Mouse (Mus musculus) liver, embryonic 14 days (tissue): ENCODE results near the gene Grk5. TPM values are rescaled to one million over a fixed set of nuclear protein-coding genes. Genes with fewer than 3 reads are reported as not detected.

Experiments used
- polyA plus RNA-seq: library from polyadenylated mRNA; depleted of rRNA; stranded (reverse); fragments of >200 nt; gene quantifications from 2 replicates; pipeline ENCODE4 v1.2.3, GENCODE M21; 2012; rRNA removed

Gene Grk5
- 0.77 and 0.89 TPM in 2 replicates for polyA plus RNA-seq

GRCm38 (mm10) chr19:60889714-60890315 lies at the start of gene Grk5:
Gene Grk5, plus strand, starts transcription at chr19:60889749.

DNA sequence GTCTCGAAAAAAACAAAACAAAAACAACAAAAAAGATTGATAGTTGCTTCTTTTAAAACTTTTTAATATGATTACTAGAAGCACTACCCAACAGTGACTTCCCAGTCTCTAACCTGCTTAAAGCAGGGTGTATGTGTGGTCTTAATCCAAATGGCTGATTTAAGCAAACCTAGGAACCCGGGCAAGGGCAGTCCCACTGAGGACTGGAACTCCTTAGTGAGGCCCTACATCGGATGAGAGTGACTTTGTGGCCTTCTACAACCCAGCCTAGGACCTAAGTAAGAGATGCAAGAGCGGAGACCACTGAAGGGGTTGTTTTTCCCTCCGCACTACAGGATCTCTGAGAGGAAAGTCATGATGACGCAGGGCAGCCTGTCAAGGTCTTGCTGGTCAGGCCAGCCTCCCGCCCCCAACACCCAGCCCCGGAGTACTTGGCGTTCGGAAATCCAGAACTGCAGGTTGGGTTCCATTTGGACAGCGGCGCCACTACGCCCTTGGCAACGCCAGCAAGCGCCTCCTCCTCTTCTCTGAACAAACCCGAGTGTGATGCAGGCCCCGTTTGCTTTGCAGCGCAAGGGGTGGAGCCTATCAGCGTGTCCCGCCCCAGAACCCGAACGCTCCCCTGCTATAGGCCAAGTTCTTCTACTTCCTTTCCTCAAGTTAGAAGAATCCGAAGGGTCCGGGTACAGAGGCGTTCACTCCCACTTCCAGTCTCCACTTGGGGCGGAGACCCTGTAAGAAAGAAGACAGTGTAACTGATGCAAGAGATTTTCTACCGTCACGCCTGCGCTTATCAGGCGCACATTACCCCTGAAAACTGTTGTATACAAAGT lies 28.5 kb upstream of the Grk5 start, which contains the start of gene Sfxn4:
Gene Sfxn4 (minus strand): TSS at position 612 of the 833 bp plus-strand sequence.

DNA sequence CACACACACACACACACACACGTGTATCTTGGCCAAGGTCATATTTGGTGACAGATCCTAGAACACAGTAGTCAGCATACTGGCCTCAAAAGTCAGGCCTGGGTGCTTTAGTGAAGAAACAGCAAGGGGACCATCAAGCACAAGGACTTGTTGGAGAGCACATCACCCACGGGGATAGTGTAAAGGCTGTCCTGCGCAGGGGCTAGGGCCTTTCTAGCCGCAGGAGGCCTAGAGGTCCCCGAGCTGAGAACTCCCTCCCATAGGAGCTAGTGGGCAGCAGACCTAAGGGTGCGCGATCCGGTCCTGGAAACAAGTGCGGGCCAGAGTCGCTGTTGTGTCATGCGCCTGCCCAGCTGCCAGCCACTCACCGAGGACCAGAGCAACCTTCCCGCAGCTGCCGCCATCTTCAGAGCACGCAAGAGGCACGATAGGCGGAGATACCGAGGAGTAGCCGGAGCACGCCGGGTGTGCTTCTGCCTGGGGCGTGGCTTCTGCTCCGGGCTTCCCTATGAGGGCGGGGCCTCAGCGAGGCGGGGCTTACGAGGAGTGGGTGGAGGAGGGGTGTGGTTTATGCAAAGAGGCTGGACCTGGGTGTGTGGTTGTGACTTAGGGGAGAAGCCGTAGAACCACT lies 15.4 kb upstream of the Grk5 start, which contains the start of gene Prdx3:
Gene Prdx3 (minus strand): TSS at position 493 of the 631 bp plus-strand sequence.

GRCm38 (mm10) chr19:61140342-61141206 lies 251.0 kb downstream of the Grk5 start, which contains the start of gene Zfp950:
Gene Zfp950, minus strand, starts transcription at chr19:61140840.

Other genes with a start within 250 kb of the Grk5 start
- 0.98 and 1.3 TPM in 2 replicates for gene Nanos1, start 133.8 kb upstream of the Grk5 start, polyA plus RNA-seq
- gene Eif3a, start 99.1 kb upstream of the Grk5 start, polyA plus RNA-seq = 113 and 114 TPM in 2 replicates
- 11.5 and 13.9 TPM in 2 replicates for gene Fam45a, start 78.2 kb upstream of the Grk5 start, polyA plus RNA-seq
- gene Sfxn4, start 28.3 kb upstream of the Grk5 start, polyA plus RNA-seq = 0.79 and 0.92 TPM in 2 replicates
- gene Prdx3, start 15.2 kb upstream of the Grk5 start, polyA plus RNA-seq = 184 and 244 TPM in 2 replicates